Mouse (Mus musculus) cerebellum, adult 9-10 months (tissue): ENCODE results near the gene Hsd17b3.

Experiments used
- DNase-seq: peaks from one replicate; pipeline ENCODE4 v3.0.0; 2022

Gene Hsd17b3

GRCm38 (mm10) chr13:64016048-64016447, 73.0 kb downstream of the Hsd17b3 start:
- DNase-seq, result no peak

- DNase-seq, result no peak
These were observed 77.9 kb downstream of the Hsd17b3 start for GRCm38 (mm10) chr13:64011157-64011556.
